Mouse (Mus musculus) midbrain, postnatal 0 days (tissue): ENCODE measurements at regions not wholly inside any gene's neighbourhood (a gene's known extent, or its start where the extent isn't known, plus 50 kb on each side); places are given as distances from the start of the nearest gene placed in this dataset.

Experiments used
- ATAC-seq: fragments of 200-750 bp; cut with Nextera tagmentation; 2 replicates; pipeline ENCODE4 v1.8.0; 2017; ENCODE audit warnings: moderate number of reproducible peaks, mild to moderate bottlenecking, moderate TSS enrichment, moderate library complexity; ENCODE audit not compliant: low FRiP score
- DNase-seq: peaks from one replicate; pipeline ENCODE4 v3.0.0-alpha.2; 2015; ENCODE audit warnings: low spot score
- H3K27ac ChIP-seq: fragments of 300-500 bp; sonication (generic); 2 replicates; pipeline ENCODE4 v1.5.1; 2014; ENCODE audit warnings: low read depth, mild to moderate bottlenecking, low read length, mixed read lengths
- H3K27me3 ChIP-seq: fragments of 300-500 bp; sonication (generic); 2 replicates; pipeline ENCODE4 v1.6.1; 2014; ENCODE audit warnings: low read length, control low read depth, mixed read lengths; ENCODE audit not compliant: insufficient read depth
- H3K36me3 ChIP-seq: fragments of 300-500 bp; sonication (generic); 2 replicates; pipeline ENCODE4 v1.6.1; 2014; ENCODE audit warnings: low read length, control low read depth, mixed read lengths; ENCODE audit not compliant: insufficient read depth
- H3K4me1 ChIP-seq: fragments of 300-500 bp; sonication (generic); 2 replicates; pipeline ENCODE4 v1.6.1; 2014; ENCODE audit warnings: mild to moderate bottlenecking, control low read depth, antibody characterized with exemption, low read length, mixed read lengths; ENCODE audit not compliant: insufficient read depth
- H3K4me2 ChIP-seq: fragments of 300-500 bp; sonication (generic); 2 replicates; pipeline ENCODE4 v1.6.1; 2014; ENCODE audit warnings: low read depth, mild to moderate bottlenecking, low read length, mixed read lengths; ENCODE audit not compliant: poor library complexity, severe bottlenecking
- H3K4me3 ChIP-seq: fragments of 300-500 bp; sonication (generic); 2 replicates; pipeline ENCODE4 v1.5.1; 2014; ENCODE audit warnings: low read depth, mild to moderate bottlenecking, low read length, moderate library complexity
- H3K9ac ChIP-seq: fragments of 300-500 bp; sonication (generic); replicated peaks from 2 replicates; pipeline ENCODE4 v1.6.1; 2014; ENCODE audit warnings: mild to moderate bottlenecking, low read length, moderate library complexity, mixed read lengths; ENCODE audit not compliant: poor library complexity, severe bottlenecking
- H3K9me3 ChIP-seq: fragments of 300-500 bp; sonication (generic); 2 replicates; pipeline ENCODE4 v1.6.1; 2016; ENCODE audit warnings: low read length, control low read depth
- CTCF ChIP-seq: IDR thresholded peaks from 2 replicates; pipeline ENCODE4 v1.5.1; 2016; ENCODE audit warnings: antibody characterized with exemption, mild to moderate bottlenecking
- WGBS: fragments of 180-500 bp; shearing (Covaris S2); extraction: QIAGEN DNeasy Blood & Tissue Kit; methylation state at CpG from one replicate; pipeline ENCODE4 v1.1.7; 2014; 5-methylcytosine and 5-hydroxymethylcytosine counted together

- Histone ChIP-seq H3K4me1 (no peaks in the 10 kb centered on the region), H3K4me2 (no peak overlapping the region), H3K27ac (no peak overlapping the region), H3K4me3 (no peak overlapping the region), H3K27me3 (no peaks in the 10 kb centered on the region), H3K36me3 (no peaks in the 10 kb centered on the region), H3K9me3 (no peaks in the 10 kb centered on the region), H3K9ac (no peak overlapping the region)
- DNase-seq (no peak), ATAC-seq (no peak)
- no peak for TF ChIP-seq CTCF
- 77% methylated on average over 4 of the region's 4 CpGs for WGBS
These were observed 189.2 kb upstream of the Ttc29 start for GRCm38 (mm10) chr8:78023936-78024335.

GRCm38 (mm10) chr8:78024964-78025363 lies 188.1 kb upstream of the Ttc29 start:
- Histone ChIP-seq H3K27me3 (no peaks in the 10 kb centered on the region), H3K4me2 (no peak overlapping the region), H3K27ac (no peak overlapping the region), H3K9ac (no peak overlapping the region), H3K36me3 (no peaks in the 10 kb centered on the region), H3K4me3 (no peak overlapping the region), H3K4me1 (no peaks in the 10 kb centered on the region), H3K9me3 (no peaks in the 10 kb centered on the region)
- TF ChIP-seq CTCF = no peak
- ATAC-seq (no peak), DNase-seq (no peak)
- 92% methylated on average over 5 of the region's 5 CpGs for WGBS

DNA sequence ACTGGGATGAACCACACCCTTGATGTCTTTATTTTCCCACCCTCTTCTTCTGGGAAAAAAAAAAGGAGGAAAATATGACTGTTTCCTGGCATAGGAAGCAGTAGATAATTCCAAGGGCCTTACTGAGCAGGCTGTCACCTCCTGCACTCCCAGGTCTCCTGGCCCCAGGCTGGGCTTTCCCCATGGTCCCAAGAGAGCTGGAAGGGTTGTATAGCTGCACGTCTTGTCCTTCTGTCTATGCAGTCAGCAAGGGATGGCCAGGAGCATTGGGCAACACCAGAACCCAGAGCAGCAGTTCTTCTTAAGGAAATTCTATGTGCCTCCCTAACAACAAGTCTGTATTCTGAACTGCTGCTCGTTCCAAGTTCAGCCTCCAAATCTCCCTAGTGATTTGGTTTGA lies 185.7 kb upstream of the Ttc29 start:
- H3K4me1 ChIP-seq = no peaks in the 10 kb centered on the region
- H3K9me3 ChIP-seq = no peaks in the 10 kb centered on the region
- no peak overlapping the region for H3K9ac ChIP-seq
- DNase-seq (no peak), ATAC-seq (no peak)
- H3K27ac ChIP-seq = no peak overlapping the region
- WGBS = 87% methylated on average over 2 of the region's 2 CpGs
- no peak overlapping the region for H3K4me3 ChIP-seq
- TF ChIP-seq CTCF = no peak
- no peaks in the 10 kb centered on the region for H3K27me3 ChIP-seq
- H3K36me3 ChIP-seq = no peaks in the 10 kb centered on the region
- no peak overlapping the region for H3K4me2 ChIP-seq

GRCm38 (mm10) chr8:78028928-78029327 lies 184.2 kb upstream of the Ttc29 start:
- no peak overlapping the region for H3K9ac ChIP-seq
- no peaks in the 10 kb centered on the region for H3K27me3 ChIP-seq
- WGBS = 72% methylated on average over 1 of the region's 1 CpGs
- no peaks in the 10 kb centered on the region for H3K4me1 ChIP-seq
- no peak for TF ChIP-seq CTCF
- DNase-seq (no peak), ATAC-seq (no peak)
- no peaks in the 10 kb centered on the region for H3K36me3 ChIP-seq
- no peaks in the 10 kb centered on the region for H3K9me3 ChIP-seq
- no peak overlapping the region for H3K4me2 ChIP-seq
- no peak overlapping the region for H3K27ac ChIP-seq
- H3K4me3 ChIP-seq = no peak overlapping the region

DNA sequence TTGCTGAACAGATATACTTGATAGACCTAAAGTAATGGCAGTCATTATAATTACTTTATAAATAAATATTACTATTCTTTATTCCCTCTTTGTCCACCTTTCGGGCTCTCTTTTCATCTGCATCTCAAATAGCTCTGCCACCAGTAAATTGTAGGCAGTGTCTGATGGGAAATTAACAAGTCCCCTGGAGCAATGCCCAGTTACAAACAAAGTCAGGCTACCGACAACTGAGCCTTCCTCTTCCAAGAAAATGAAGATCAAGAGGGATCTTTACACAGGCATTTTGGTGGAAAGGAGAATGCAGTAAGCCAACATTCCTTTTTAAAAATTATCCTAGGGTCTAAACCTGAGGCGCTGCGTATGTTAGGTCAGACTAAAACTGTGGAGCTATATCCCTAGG lies 181.3 kb upstream of the Ttc29 start:
- H3K27ac ChIP-seq = no peak overlapping the region
- no peak overlapping the region for H3K4me3 ChIP-seq
- 63% methylated on average over 4 of the region's 4 CpGs for WGBS
- H3K27me3 ChIP-seq = no peaks in the 10 kb centered on the region
- no peak overlapping the region for H3K4me2 ChIP-seq
- ATAC-seq (no peak), DNase-seq (no peak)
- no peaks in the 10 kb centered on the region for H3K9me3 ChIP-seq
- H3K4me1 ChIP-seq = no peaks in the 10 kb centered on the region
- TF ChIP-seq CTCF = no peak
- no peaks in the 10 kb centered on the region for H3K36me3 ChIP-seq
- no peak overlapping the region for H3K9ac ChIP-seq

GRCm38 (mm10) chr8:78034687-78035086 lies 178.4 kb upstream of the Ttc29 start:
- WGBS = 76% methylated on average over 4 of the region's 4 CpGs
- no peak for TF ChIP-seq CTCF
- Histone ChIP-seq H3K9me3 (no peaks in the 10 kb centered on the region), H3K4me2 (no peak overlapping the region), H3K36me3 (no peaks in the 10 kb centered on the region), H3K27me3 (no peaks in the 10 kb centered on the region), H3K4me3 (no peak overlapping the region), H3K27ac (no peak overlapping the region), H3K9ac (no peak overlapping the region), H3K4me1 (no peaks in the 10 kb centered on the region)
- DNase-seq = no peak
- no peak for ATAC-seq

DNA sequence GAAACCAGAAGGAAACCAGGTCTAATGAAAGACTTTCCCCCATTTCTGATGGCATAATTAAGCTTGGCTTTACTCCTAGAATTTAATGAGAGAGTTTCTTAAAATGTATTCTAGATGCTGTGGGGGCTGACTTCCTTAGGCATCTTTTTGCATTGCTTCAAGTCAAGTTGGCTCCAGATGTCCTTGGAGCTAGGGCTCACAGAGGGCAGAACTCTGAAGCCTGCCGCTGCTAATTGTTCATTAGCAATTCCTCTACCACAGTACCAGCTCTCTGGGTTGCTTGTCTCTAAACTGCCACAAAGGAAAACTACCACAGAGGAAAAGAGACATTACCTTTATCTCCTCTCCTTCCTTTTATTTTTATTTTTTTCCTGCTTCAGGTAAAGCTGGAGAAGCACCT lies 175.9 kb upstream of the Ttc29 start:
- 77% methylated on average over 1 of the region's 1 CpGs for WGBS
- no peaks in the 10 kb centered on the region for H3K9me3 ChIP-seq

More for the DNA sequence above, 175.9 kb upstream of the Ttc29 start:
- no peak overlapping the region for H3K4me3 ChIP-seq
- H3K4me1 ChIP-seq = no peaks in the 10 kb centered on the region
- H3K4me2 ChIP-seq = no peak overlapping the region
- ATAC-seq = no peak
- H3K36me3 ChIP-seq = no peaks in the 10 kb centered on the region
- H3K27ac ChIP-seq = no peak overlapping the region
- H3K27me3 ChIP-seq = no peaks in the 10 kb centered on the region
- no peak for DNase-seq
- no peak overlapping the region for H3K9ac ChIP-seq
- no peak for TF ChIP-seq CTCF
